Mouse (Mus musculus): Measurements from ENCODE around the gene Man2b1. TPM values are rescaled to one million over a fixed set of nuclear protein-coding genes. Genes with fewer than 3 reads are reported as not detected.
"Not testable (repeated sequence)": the region's sequence is repeated elsewhere in the genome, so short reads cannot be mapped to it uniquely, and the experiment has no call there.

The Man2b1 gene
- total and polyA plus RNA-seq, 3 experiments: 29.1 to 45.6 (median 40.7) TPM

DNA sequence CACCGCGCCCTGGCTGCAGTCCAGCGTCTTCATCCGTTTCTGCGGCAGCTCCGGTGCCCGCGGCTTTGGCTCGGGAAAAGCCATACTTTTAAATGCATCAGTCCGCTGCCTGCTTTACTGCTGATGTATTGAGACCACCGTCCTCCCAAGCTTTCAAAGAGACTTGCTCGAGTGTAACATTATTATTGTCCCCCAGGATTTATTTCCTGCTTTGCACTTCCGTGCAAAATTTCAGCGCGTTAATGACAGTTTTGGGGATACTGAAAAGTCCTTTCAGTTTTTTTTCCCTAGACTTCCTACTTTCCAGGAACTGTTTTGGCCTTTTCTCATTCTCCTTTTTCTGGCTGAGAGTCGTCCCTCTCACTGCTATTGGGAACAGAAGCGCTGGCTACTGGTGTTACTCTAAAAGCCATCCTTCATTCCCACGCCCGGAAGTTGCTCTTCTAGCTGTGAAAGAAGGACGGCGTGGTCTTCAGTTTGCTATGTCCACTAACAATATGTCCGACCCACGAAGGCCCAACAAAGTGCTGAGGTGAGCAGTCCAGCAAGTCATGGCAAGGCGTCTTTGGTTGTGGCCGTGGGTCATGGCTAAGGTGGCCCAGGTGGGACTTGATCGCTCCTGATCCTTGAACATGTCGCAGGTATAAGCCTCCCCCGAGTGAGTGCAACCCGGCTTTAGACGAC is 2.4 kb upstream of the Man2b1 start, which contains the start of gene Wdr83os (continued):
- TF ChIP-seq MXI1 (IDR thresholded peaks at IDR 0.05; ENCODE audit: low read depth, low read length): peak; percentile 93
- no peak for TF ChIP-seq RAD21 (IDR thresholded peaks at IDR 0.05; ENCODE audit: low read depth, low read length)
- TF ChIP-seq GABPA (IDR thresholded peaks at IDR 0.05; ENCODE audit: insufficient replicate concordance, low read depth, low read length): no peak
- no peak for TF ChIP-seq IRF4 (IDR thresholded peaks at IDR 0.05; ENCODE audit: low read depth, low read length)
- no peak for TF ChIP-seq ZMIZ1 (IDR thresholded peaks at IDR 0.05; ENCODE audit: low read depth, low read length)
- no peak for TF ChIP-seq CTCF (conservative IDR thresholded peaks at IDR 0.05 in 1 of 2, IDR thresholded peaks at IDR 0.05 in 1 of 2; ENCODE audit: low read depth in 2 of 2, low read length in 2 of 2)
- no peak for TF ChIP-seq ETS1 (conservative IDR thresholded peaks at IDR 0.05; ENCODE audit: low read depth, low read length)

DNA sequence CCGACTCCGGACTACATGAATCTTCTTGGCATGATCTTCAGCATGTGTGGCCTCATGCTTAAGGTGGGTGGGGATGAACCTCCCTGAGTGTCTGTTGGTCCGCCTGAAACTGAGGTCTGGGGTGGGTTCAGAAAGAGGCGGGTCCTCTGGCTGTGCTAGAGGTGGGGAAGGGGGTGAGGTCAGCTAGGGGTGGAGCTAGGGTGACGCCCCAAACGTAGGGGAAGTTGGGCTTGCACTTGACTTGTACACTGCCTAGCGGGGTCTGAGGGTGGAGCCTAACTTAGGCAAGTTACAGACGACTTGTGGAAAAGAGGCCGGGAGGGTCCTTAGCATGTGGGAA is 1.9 kb upstream of the Man2b1 start, which contains the start of gene Wdr83:
Gene Wdr83 (minus strand): TSS at position 91 of the 340 bp plus-strand sequence.
- H3K4me3 ChIP-seq (replicated peaks in 1 of 3; ENCODE audit: low read depth in 2 of 3, low read length in 2 of 3, poor library complexity in 1 of 3): peak within 1 kb of the TSS; percentile 86 to 96 (median 94)
- H3K9ac ChIP-seq (ENCODE audit: insufficient read depth, low read depth): peak within 1 kb of the TSS; percentile 85
- in situ Hi-C loops (cut with MboI; ENCODE audit: low pct_ligation_motif_present, low pct_unique_long_range_greater_than_20kb, low sequenced_read_pairs): no loop called here
- H3K79me2 ChIP-seq (replicated peaks; ENCODE audit: control insufficient read depth, extremely low read depth, insufficient read depth, poor library complexity, severe bottlenecking): peaks cover 16% of the 10 kb centered on the region
- DNase-seq (ENCODE audit: extremely low read depth): peak; percentile 84
- H3K27ac ChIP-seq (ENCODE audit: insufficient read depth, low read depth): peak within 1 kb of the TSS; percentile 53
- H3K36me3 ChIP-seq (replicated peaks in 1 of 2; ENCODE audit: control insufficient read depth in 1 of 2, insufficient read depth in 1 of 2, low read length in 1 of 2): peaks cover 24 to 44% of the 10 kb centered on the region in 2 experiments
- dilution Hi-C loops (cut with MboI; ENCODE audit: extremely low pct_ligation_motif_present, extremely low pct_unique_long_range_greater_than_20kb, low sequenced_read_pairs): no loop called here
- peak within 1 kb of the TSS; percentile 89 for H3K4me2 ChIP-seq (ENCODE audit: insufficient read depth, low read depth, poor library complexity, severe bottlenecking)
- no peak for TF ChIP-seq RAD21 (IDR thresholded peaks at IDR 0.05; ENCODE audit: low read depth, low read length)
- peak; percentile 41 for TF ChIP-seq NELFE (IDR thresholded peaks at IDR 0.05; ENCODE audit: low read depth, low read length)
- peak; percentile 67 for TF ChIP-seq ZMIZ1 (IDR thresholded peaks at IDR 0.05; ENCODE audit: low read depth, low read length)
- TF ChIP-seq POLR2A (IDR thresholded peaks at IDR 0.05; ENCODE audit: low read depth, low read length): peak; percentile 68
- H3K9me3 ChIP-seq (replicated peaks; ENCODE audit: low read length): no peaks in the 10 kb centered on the region
- no peaks in the 10 kb centered on the region for H3K27me3 ChIP-seq (replicated peaks)
- peaks cover 7 to 42% of the 10 kb centered on the region in 2 experiments; a peak in 3 of 4 replicates for H3K4me1 ChIP-seq (ENCODE audit: control insufficient read depth in 1 of 2, insufficient read depth in 2 of 2)

DNA sequence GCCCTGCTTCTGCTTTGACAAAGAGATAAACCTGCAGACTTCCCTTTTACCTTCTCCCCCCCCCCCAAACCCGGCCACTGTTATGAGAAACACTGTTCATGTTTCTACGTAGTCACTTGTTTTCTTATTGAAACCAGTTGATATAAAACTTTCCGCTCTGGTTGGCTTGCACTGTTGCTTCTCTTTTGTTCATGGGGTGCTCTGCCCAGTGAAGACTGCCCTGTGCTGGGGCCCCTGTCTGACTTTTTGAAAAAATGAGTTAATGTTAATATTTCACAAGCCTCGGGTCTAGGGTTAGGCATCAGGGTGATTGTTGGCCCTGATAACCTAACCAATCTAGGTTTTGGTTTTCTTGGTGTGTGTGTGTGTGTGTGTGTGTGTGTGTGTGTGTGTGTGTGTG is 901 bp upstream of the Man2b1 start:
- H3K4me3 ChIP-seq (replicated peaks in 1 of 3; ENCODE audit: low read depth in 2 of 3, low read length in 2 of 3, poor library complexity in 1 of 3); H3K27ac ChIP-seq (ENCODE audit: insufficient read depth, low read depth); H3K9me3 ChIP-seq (replicated peaks; ENCODE audit: low read length); DNase-seq (ENCODE audit: extremely low read depth); dilution Hi-C loops (cut with MboI; ENCODE audit: extremely low pct_ligation_motif_present, extremely low pct_unique_long_range_greater_than_20kb, low sequenced_read_pairs); in situ Hi-C loops (cut with MboI; ENCODE audit: low pct_ligation_motif_present, low pct_unique_long_range_greater_than_20kb, low sequenced_read_pairs); H3K9ac ChIP-seq (ENCODE audit: insufficient read depth, low read depth); H3K27me3 ChIP-seq (replicated peaks): not testable (repeated sequence)
- Histone ChIP-seq H3K79me2 (replicated peaks; ENCODE audit: control insufficient read depth, extremely low read depth, insufficient read depth, poor library complexity, severe bottlenecking) (peaks cover 16% of the 10 kb centered on the region), H3K36me3 (replicated peaks in 1 of 2; ENCODE audit: control insufficient read depth in 1 of 2, insufficient read depth in 1 of 2, low read length in 1 of 2) (peaks cover 28 to 46% of the 10 kb centered on the region in 2 experiments), H3K4me1 (ENCODE audit: control insufficient read depth in 1 of 2, insufficient read depth in 2 of 2) (peaks cover 7 to 39% of the 10 kb centered on the region in 2 experiments; a peak in 3 of 4 replicates), H3K4me2 (ENCODE audit: insufficient read depth, low read depth, poor library complexity, severe bottlenecking) (peak overlapping the region; percentile 89; the same call in 1 of the 2 replicates)

DNA sequence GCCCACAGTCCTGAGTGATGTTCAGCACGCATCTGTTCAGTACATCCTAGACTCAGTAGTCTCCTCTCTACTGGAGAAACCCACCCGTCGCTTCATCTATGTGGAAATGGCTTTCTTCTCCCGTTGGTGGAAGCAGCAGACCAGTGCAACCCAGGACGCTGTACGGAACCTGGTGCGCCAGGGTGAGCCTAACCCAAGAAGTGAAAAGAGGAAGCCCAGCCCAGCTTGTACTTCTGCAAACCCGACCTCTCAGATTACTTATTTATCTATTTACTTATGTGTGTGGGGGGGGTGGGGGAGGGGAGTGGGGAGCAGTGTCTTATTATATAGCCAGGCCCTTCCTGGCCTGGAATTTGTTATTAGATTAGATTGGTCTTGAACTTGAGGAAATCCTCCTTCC is 1.6 kb downstream of the Man2b1 start:
- DNase-seq (ENCODE audit: extremely low read depth): no peak
- H3K79me2 ChIP-seq (replicated peaks; ENCODE audit: control insufficient read depth, extremely low read depth, insufficient read depth, poor library complexity, severe bottlenecking): peaks cover 16% of the 10 kb centered on the region
- no peaks in the 10 kb centered on the region for H3K27me3 ChIP-seq (replicated peaks)
- H3K9ac ChIP-seq (ENCODE audit: insufficient read depth, low read depth): no peak overlapping the region
- H3K4me1 ChIP-seq (ENCODE audit: control insufficient read depth in 1 of 2, insufficient read depth in 2 of 2): peaks cover 7 to 35% of the 10 kb centered on the region in 2 experiments; a peak in 3 of 4 replicates
- H3K4me2 ChIP-seq (ENCODE audit: insufficient read depth, low read depth, poor library complexity, severe bottlenecking): peak overlapping the region; percentile 89; the same call in 1 of the 2 replicates
- H3K36me3 ChIP-seq (replicated peaks in 1 of 2; ENCODE audit: control insufficient read depth in 1 of 2, insufficient read depth in 1 of 2, low read length in 1 of 2): peaks cover 35 to 47% of the 10 kb centered on the region in 2 experiments
- H3K27ac ChIP-seq (ENCODE audit: insufficient read depth, low read depth): no peak overlapping the region
- TF ChIP-seq ETS1 (conservative IDR thresholded peaks at IDR 0.05; ENCODE audit: low read depth, low read length) (no peak), BHLHE40 (IDR thresholded peaks at IDR 0.05; ENCODE audit: low read depth, low read length) (no peak), ZKSCAN1 (IDR thresholded peaks at IDR 0.05; ENCODE audit: borderline replicate concordance, low read depth, low read length) (no peak), E2F4 (IDR thresholded peaks at IDR 0.05; ENCODE audit: insufficient replicate concordance, low read depth, low read length) (no peak), KAT2A (IDR thresholded peaks at IDR 0.05; ENCODE audit: insufficient replicate concordance, low read length) (no peak), NELFE (IDR thresholded peaks at IDR 0.05; ENCODE audit: low read depth, low read length) (no peak)
- dilution Hi-C loops (cut with MboI; ENCODE audit: extremely low pct_ligation_motif_present, extremely low pct_unique_long_range_greater_than_20kb, low sequenced_read_pairs) (no loop called here), in situ Hi-C loops (cut with MboI; ENCODE audit: low pct_ligation_motif_present, low pct_unique_long_range_greater_than_20kb, low sequenced_read_pairs) (no loop called here)
- H3K4me3 ChIP-seq (replicated peaks in 1 of 3; ENCODE audit: low read depth in 2 of 3, low read length in 2 of 3, poor library complexity in 1 of 3): no peak overlapping the region
- no peaks in the 10 kb centered on the region for H3K9me3 ChIP-seq (replicated peaks; ENCODE audit: low read length)
